Mouse (Mus musculus) bone marrow, adult 2 months (tissue): ENCODE measurements around the gene Gm10337.

Experiments
- CTCF ChIP-seq: fragments of 200-500 bp; IDR thresholded peaks from 2 replicates; pipeline ENCODE4 v1.5.1; 2011; ENCODE audit warnings: low read length, control low read depth; ENCODE audit not compliant: control insufficient read depth, insufficient read depth
- POLR2A ChIP-seq: fragments of 200-500 bp; IDR thresholded peaks from 2 replicates; pipeline ENCODE4 v1.6.1; 2011; ENCODE audit warnings: low read depth, mild to moderate bottlenecking, control low read depth, low read length, borderline replicate concordance; ENCODE audit not compliant: control insufficient read depth

- TF ChIP-seq POLR2A (no peak), CTCF (no peak)
Observed at GRCm38 (mm10) chr15:102513004-102513403, 9.5 kb downstream of the Gm10337 start.
